Mouse (Mus musculus): ENCODE measurements around the gene Olfr829.
"Not testable (repeated sequence)": the region's sequence is repeated elsewhere in the genome, so short reads cannot be mapped to it uniquely, and the experiment has no call there.

Gene Olfr829

GRCm38 (mm10) chr9:18854633-18855032 lies at the start of gene Olfr829:
Gene Olfr829, plus strand, starts transcription at chr9:18854933.
- no peak for DNase-seq (ENCODE audit: extremely low spot score, low spot score)

DNA sequence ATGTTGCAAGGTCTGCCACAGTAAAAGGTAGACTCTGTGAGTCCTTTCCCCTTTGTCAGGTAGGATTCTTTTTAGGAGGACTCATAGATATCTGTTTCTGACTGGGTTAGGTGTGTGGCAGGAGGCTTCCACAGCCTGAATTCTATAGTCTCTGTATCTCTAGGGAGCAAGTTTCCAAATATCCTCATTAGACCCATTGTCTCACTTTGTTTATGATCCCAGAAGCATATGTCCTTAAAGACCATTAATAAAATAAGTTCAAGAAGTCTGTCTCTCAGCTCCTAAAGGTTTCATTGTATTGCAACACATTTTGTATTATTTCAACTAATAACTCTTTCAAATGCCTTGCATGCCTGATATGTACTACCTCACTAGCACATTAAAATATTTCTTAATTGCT lies 35.3 kb upstream of the Olfr829 start, which contains the start of gene Olfr828:
Olfr828 (minus strand) TSS at position 101 of the 400 bp plus-strand sequence.
- DNase-seq (ENCODE audit: extremely low spot score, low spot score) = no peak

DNA sequence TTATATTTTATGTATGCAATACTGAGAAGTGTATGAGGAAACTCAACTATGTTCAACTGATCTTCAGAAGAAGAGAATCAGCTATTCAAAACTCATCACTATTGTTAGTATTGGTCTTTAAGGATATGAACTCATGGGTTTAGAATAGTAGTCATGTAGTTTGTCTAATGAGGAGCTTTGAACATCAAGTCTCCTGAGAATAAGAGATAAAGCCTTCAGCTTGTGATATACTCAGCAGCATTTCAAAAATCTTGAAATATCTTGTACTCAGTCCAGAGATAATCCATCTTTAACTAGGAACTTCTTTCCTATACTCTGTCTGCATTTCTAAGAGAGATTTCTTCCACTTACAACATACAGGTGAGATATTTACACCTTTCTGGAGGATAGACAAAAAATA lies 19.7 kb downstream of the Olfr829 start, which contains the start of gene Olfr830:
Olfr830 (plus strand) TSS at position 301 of the 400 bp plus-strand sequence.
- DNase-seq (ENCODE audit: extremely low spot score, low spot score) = no peak

- DNase-seq (ENCODE audit: extremely low spot score, low spot score) = not testable (repeated sequence)
Measured at GRCm38 (mm10) chr9:18907699-18908098, 53.0 kb downstream of the Olfr829 start.

All from neural tube, embryonic 10.5 days (tissue).